Mouse (Mus musculus) thymus, postnatal 36 days (tissue): ENCODE data around the gene Ctdsp2.

ENCODE experiments used
- DNase-seq, 2 experiments: peaks; one replicate each; pipeline ENCODE4 v3.0.0; 2022; ENCODE audit warnings: mixed read lengths in 2 of 2

Gene Ctdsp2

GRCm38 (mm10) chr10:126978277-126978994 is at the start of gene Ctdsp2:
Ctdsp2 (plus strand) TSS chr10:126978717.
- DNase-seq: peak; percentile 98 to 99

DNA sequence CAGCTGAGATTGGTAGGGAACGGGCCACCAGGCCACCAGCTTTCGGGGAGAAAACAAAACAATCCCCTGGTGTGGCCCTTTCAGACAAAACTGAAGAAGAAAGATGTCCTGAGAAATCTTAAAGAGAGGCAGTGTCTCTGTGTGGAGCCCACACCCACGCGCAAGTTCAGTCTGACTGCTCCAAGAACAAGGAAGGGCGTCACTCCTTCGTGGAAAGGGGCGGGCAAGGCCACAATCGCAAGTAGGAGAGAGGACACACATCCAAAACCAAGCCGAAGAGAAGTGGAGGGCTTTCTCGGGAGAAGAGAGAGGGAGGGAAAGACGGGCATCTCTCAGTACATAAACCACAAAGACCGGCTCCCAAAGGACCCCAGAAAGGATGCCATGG is 49.7 kb upstream of the Ctdsp2 start:
- DNase-seq: no peak

- no peak for DNase-seq
Measured at GRCm38 (mm10) chr10:126929543-126929942, 49.0 kb upstream of the Ctdsp2 start.

GRCm38 (mm10) chr10:126930270-126931121 is 48.0 kb upstream of the Ctdsp2 start:
- DNase-seq: no peak

- no peak for DNase-seq
Measured at GRCm38 (mm10) chr10:126931123-126931759, 47.3 kb upstream of the Ctdsp2 start.

GRCm38 (mm10) chr10:126931760-126932139 is 46.8 kb upstream of the Ctdsp2 start:
- DNase-seq: no peak

DNA sequence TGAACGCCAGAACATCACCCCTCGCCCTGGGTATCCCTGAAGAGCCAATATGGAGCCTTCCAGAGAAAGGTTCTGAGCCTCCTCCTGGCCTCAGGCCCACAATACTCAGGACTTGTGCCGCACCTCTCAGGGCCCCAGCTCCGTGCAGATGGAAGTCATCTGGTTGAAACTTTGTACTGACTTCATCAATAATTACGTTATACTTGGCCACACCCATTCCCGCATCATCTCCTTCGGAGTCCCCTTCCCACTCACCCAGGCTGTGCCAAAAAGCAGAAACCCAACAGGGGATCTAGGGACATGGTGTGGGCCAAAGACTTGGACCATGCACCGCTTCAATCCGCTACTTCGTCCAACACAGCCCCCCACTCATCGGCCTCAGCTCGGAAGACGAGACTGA is 44.0 kb upstream of the Ctdsp2 start:
- DNase-seq: no peak

DNA sequence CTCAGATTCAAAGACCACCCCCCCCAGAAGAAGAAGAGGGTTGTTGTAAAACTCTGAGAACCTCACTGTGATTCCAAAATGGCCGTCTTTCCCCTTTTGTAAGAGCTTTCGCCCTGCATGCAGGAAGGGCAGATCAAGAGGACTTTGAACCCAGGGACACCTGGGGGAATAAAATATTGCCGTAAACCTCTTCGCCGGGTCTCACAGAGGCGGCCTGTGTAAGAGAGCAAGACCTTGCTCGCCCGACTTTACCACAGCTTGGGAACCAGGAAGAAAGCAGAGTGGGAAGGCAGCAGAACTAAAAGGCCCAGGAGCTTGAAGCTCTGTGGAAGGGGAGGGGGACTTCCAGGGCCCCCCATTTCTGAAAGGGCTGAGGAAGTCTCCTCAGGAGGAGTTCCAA is 43.4 kb upstream of the Ctdsp2 start:
- DNase-seq: no peak

- peak; percentile 28 to 51 for DNase-seq
Measured at GRCm38 (mm10) chr10:126935556-126936381, 42.7 kb upstream of the Ctdsp2 start.

DNA sequence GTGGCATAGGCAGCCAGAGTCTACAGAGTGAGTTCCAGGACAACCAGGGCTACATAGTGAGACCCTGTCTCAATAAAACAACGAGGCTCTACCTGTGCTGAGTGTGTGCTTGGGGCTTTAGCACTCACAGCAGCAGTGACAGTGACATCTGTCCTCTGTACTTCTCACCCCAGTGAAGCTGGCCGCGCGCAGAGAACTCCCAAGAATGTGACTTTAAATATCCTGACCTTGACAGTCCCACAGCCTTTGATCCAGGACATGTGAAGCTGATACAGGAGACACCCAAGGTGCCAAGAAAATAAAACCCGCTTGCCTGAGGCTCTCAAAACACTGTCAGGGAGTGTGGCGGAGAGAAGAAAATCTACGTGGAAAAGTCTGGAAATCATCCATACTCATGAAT is 37.6 kb upstream of the Ctdsp2 start:
- DNase-seq: no peak

DNA sequence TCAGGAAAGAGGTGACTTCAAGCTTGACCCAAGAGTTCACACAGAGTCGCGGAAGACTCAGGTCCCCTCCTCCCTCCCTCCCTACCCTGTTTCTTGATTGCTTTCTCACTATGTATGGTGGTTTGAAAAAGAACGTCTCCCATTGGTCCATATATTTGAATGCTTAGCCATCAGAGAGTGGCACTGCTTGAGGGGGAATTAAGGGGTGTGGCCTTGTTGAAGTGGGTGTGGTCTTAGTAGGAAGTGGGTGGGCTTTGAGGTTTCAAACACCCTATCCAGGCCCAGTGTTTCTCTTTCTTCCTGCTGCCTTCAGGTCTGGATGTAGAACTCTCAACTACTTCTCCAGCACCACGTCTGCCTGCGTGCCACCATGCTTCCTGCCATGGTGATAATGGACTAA is 33.0 kb upstream of the Ctdsp2 start:
- no peak for DNase-seq

DNA sequence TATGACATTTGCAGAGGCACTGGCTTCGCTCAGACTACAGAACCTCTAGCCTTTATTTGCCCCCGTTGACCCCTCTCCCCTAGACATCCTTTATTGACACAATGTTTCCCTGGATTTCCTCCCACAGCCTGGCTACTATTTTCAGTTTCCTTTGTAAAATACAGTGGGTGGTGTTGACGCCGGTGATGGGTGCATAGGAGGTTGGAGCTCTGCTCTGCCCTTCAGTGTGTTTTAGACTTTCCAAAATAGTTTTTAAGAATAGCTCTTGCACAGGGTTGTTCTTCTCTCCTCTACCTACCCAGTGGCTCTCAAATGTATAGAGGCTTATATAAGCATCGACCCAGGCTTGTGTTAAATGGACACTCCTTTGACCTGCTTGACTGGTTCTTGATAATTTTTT is 28.7 kb upstream of the Ctdsp2 start:
- no peak for DNase-seq

- DNase-seq: no peak
Measured at GRCm38 (mm10) chr10:126950572-126950971, 27.9 kb upstream of the Ctdsp2 start.

DNA sequence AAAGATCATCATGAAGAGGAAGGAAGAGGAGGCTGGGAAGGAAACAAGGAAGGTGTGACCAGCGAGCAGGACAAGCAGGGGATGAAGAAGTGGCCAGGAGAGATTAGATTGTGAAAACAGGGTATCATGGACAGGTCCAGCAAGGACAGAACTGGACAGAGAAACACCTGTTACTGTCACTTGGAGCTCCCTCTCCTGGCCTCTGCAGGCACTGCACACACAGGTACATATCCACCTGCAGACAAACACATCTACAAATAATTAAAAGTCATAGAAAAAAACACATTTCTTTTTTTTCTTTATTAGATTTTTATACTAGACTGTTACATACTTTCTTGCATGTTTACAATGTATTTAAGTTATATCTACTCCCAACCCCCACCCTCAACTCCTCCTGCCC is 26.1 kb upstream of the Ctdsp2 start:
- DNase-seq: no peak

DNA sequence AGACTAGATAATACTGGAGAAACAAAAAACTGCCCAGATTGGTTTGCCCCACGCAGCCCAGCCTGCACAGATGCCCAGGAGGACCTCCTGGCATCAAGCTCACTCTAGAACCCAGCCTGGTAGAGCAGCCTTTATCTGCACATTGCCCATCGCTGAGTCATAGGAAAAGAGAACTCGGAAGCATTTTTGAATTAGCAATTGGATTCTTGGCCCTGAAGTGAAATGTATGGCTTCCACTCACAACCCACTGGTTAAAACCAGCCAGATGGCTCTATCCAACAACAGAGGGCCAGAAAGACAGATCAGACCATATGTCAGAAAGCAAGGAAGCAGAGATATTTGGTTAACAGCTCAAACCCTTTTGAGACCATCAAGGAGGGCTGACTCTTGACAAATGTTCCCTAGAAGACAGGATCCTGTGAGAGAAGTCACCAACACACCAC is 25.5 kb upstream of the Ctdsp2 start:
- no peak for DNase-seq

DNA sequence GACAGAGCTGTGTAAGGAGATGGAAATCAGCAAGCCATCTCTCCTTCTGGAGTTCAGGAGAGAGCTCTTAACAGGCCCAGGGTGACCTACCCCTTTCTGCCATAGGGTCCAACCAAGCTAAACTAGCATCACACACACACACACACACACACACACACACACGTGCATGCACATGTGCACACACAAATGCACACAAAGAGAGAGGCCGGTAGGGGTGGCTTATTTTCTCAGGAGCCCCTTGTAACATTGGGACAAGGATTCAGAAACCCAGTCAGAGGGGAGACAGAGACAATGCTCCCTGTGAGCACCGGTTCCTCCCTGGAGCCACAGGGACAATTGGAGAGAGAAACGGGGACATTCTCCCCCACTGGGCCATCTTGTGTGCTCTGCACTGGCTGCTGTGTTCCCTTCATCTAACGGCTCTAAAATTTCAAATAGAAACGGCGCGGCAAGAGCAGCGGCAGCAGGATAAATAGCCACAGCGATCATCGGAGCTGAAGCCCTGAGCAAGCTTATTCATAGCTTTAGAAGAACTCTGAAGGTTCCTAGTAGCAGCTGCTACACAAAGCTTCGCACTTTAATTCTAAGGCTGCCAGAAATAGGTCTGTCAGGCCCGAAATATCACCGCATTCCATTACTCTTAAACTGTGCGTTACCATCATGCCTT is 21.7 kb upstream of the Ctdsp2 start:
- DNase-seq: no peak

DNA sequence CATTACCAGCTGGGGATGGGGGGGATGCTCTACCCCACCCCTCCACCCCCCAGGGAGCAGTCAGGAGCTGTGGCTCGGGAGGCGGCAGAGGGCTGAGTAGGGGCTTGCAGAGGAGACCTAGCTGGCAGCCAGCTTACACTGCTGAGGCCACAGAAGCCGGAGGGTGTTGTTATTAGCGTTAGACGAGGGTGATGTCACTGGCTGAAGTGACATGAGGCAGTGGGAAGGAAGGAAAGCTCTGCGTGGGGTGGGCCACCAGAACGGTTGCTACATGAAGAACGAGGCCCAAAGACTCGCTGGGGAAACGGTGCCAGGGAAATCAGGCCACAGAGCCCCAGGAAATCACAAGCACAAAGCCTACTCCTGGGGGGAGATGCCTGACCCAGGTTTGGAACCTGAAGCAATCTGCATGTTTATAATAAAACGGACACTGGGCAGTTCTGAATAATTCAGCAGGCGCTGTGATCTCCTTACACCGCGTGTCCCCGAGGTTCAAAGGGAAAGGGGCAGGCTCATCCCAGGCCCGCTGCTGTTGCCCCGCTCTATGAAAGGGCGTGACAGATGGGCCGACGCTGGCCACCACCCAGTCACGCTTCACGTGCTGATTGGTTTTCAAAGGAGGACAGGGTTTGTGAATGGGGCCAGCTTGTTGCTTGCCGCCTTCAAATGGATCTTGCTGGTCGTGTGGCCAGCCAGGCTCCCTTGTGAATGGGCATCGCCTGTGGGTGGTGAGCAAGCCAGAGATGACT is 21.0 kb upstream of the Ctdsp2 start:
- DNase-seq: no peak

DNA sequence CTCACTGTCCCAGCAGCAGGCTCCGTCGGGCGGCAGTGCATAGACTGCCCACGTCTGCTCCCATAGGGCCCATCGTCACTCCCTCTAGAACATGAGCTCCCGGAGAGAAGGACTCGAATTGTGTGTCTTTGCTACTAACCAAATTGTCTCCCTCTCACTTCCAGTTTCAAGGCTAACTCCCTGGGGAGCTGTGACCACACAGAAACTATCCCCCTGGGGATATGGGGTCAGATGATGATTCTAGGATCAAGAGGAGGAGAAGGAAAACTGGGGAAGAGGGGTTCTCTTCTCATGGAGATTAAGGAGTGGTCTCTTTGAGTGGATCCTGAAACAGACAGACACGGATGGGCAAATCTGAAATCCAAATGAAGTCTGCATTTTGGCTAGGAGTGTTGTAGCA is 18.0 kb upstream of the Ctdsp2 start:
- DNase-seq: no peak

GRCm38 (mm10) chr10:126961757-126962156 is 16.8 kb upstream of the Ctdsp2 start:
- DNase-seq: no peak

- DNase-seq: no peak
Measured at GRCm38 (mm10) chr10:126962271-126962965, 16.1 kb upstream of the Ctdsp2 start.

- DNase-seq: no peak
Measured at GRCm38 (mm10) chr10:126962966-126963330, 15.6 kb upstream of the Ctdsp2 start.
